Mouse (Mus musculus) megakaryocyte, embryonic 14.5 days (primary cell): ENCODE results near the gene Gm49395.

Experiments used
- FLI1 ChIP-seq: IDR thresholded peaks from 2 replicates; pipeline ENCODE4 v1.6.1; 2012; ENCODE audit warnings: low read length, inconsistent platforms, mixed read lengths
- GATA1 ChIP-seq: IDR thresholded peaks from 3 replicates; pipeline ENCODE4 v1.6.1; 2012; ENCODE audit warnings: mixed read lengths, low read length, inconsistent platforms, borderline replicate concordance

DNA sequence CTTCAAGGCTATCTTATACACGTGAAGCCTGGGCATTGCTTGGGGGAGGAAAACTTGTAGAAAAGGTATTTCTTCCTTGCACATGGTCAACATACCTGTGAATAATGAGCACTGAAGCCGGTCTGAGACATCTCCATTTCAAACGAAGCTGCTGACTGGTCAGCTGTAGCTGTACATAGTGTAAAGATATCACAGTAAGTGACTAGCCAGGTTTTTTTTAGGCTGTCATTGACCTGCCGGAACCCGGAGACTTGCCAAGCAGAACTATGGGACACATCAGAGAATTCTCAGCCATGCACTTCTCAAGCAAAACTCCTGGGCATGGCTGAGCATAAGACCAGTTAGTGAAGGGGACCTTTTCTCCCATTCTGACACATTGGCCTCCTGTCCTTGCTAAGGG is 99.6 kb downstream of the Gm49395 start:
- TF ChIP-seq GATA1 (no peak), FLI1 (no peak)
